Mouse (Mus musculus) stomach, embryonic 14.5 days (tissue): ENCODE results near the gene 1600012H06Rik. TPM values are rescaled to one million over a fixed set of nuclear protein-coding genes. Genes with fewer than 3 reads are reported as not detected.
"Not testable (repeated sequence)": the region's sequence is repeated elsewhere in the genome, so short reads cannot be mapped to it uniquely, and the experiment has no call there.

Experiments used
- ATAC-seq: fragments of 200-750 bp; cut with Nextera tagmentation; 2 replicates; pipeline ENCODE4 v1.8.0; 2017; ENCODE audit warnings: low read depth, moderate TSS enrichment; ENCODE audit not compliant: insufficient number of reproducible peaks, insufficient read depth, low FRiP score
- H3K27ac ChIP-seq: fragments of 300-500 bp; sonication (generic); 2 replicates; pipeline ENCODE4 v1.5.1; 2014; ENCODE audit warnings: mild to moderate bottlenecking, low read length, moderate library complexity, mixed read lengths
- H3K27me3 ChIP-seq: fragments of 300-500 bp; sonication (generic); 2 replicates; pipeline ENCODE4 v1.6.1; 2014; ENCODE audit warnings: low read length, control low read depth, mixed read lengths; ENCODE audit not compliant: control insufficient read depth, insufficient read depth
- H3K36me3 ChIP-seq: fragments of 300-500 bp; sonication (generic); 2 replicates; pipeline ENCODE4 v1.6.1; 2014; ENCODE audit warnings: mild to moderate bottlenecking, control low read depth, low read length, moderate library complexity, mixed read lengths; ENCODE audit not compliant: control insufficient read depth, insufficient read depth
- H3K4me1 ChIP-seq: fragments of 300-500 bp; sonication (generic); 2 replicates; pipeline ENCODE4 v1.6.1; 2014; ENCODE audit warnings: low read length, control low read depth, mixed read lengths; ENCODE audit not compliant: control insufficient read depth, insufficient read depth
- H3K4me2 ChIP-seq: fragments of 300-500 bp; sonication (generic); replicated peaks from 2 replicates; pipeline ENCODE4 v1.6.1; 2014; ENCODE audit warnings: low read depth, low read length, control low read depth
- H3K4me3 ChIP-seq: fragments of 300-500 bp; sonication (generic); 2 replicates; pipeline ENCODE4 v1.5.1; 2014; ENCODE audit warnings: low read depth, low read length, control low read depth
- H3K9ac ChIP-seq: fragments of 300-500 bp; sonication (generic); replicated peaks from 2 replicates; pipeline ENCODE4 v1.6.1; 2014; ENCODE audit warnings: low read depth, mild to moderate bottlenecking, control low read depth, low read length, moderate library complexity, mixed read lengths
- H3K9me3 ChIP-seq: fragments of 300-500 bp; sonication (generic); 2 replicates; pipeline ENCODE4 v1.6.1; 2016; ENCODE audit warnings: low read depth, low read length, control low read depth; ENCODE audit not compliant: control insufficient read depth
- WGBS: fragments of 180-500 bp; shearing (Covaris S2); extraction: QIAGEN DNeasy Blood & Tissue Kit; methylation state at CpG from one replicate; pipeline ENCODE4 v1.1.7; 2014; 5-methylcytosine and 5-hydroxymethylcytosine counted together
- polyA plus RNA-seq: library from polyadenylated mRNA; unstranded; fragments of >200 nt; fragmentation: Nextera tagmentation; extraction: Ambion mirVana; gene quantifications from 2 replicates; pipeline ENCODE4 v1.2.1, GENCODE M21; 2014

The 1600012H06Rik gene
- polyA plus RNA-seq, 1 experiment from 2014 or later, result 35.5 TPM

DNA sequence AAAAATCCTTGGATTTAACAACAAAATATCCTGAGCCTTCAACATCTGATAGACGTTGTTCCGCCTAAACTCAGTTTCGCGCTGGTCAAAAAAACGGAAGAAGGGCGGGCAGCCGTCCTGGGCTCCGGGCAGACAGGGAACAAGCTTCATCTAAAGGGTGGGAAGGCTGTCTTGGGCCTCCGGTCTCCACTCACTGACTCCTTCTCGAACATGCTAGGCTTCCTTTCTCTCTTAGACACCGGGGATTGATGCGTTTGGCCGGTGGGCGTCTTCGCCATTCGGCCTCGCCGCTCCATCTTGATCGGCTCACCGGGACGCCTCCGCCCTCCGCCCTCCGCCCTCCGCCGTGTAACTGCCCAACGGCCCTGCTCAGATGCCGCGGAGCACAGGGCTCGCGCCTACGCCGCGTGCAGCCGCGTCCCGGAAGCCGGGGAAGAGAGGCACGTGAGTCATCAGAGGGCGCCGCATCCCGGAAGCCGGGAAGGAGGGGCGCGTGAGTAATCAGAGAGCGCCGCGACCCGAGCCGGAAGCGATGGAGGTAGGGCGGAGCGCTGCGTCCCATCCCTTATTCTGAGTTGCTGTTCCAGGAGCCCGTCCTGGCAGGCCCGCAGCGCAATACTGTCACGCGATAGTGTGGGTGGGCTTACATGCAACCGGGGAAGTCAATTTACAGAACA, 35.5 kb downstream of the 1600012H06Rik start, which contains the start of the genes 9030025P20Rik and Gm3417:
9030025P20Rik (plus strand) TSS at position 107 of the 677 bp plus-strand sequence.
Gm3417 (minus strand) TSS at position 429 of the 677 bp plus-strand sequence.
- not testable (repeated sequence) for H3K4me2 ChIP-seq

GRCm38 (mm10) chr17:14990116-14990702, 47.2 kb downstream of the 1600012H06Rik start:
- not testable (repeated sequence) for H3K4me3 ChIP-seq, H3K4me1 ChIP-seq, H3K27me3 ChIP-seq, H3K9me3 ChIP-seq, ATAC-seq, H3K27ac ChIP-seq, H3K4me2 ChIP-seq, H3K9ac ChIP-seq, H3K36me3 ChIP-seq
- 56% methylated on average over 4 of the region's 5 CpGs for WGBS

More for the DNA sequence above, 35.5 kb downstream of the 1600012H06Rik start, which contains the start of the genes 9030025P20Rik and Gm3417:
- not testable (repeated sequence) for H3K9ac ChIP-seq, H3K36me3 ChIP-seq, H3K4me1 ChIP-seq, H3K4me3 ChIP-seq, H3K27ac ChIP-seq, H3K9me3 ChIP-seq, H3K27me3 ChIP-seq
- WGBS, result no CpG with 5 or more reads among the region's 60 CpGs
- ATAC-seq, result peak; percentile 98

DNA sequence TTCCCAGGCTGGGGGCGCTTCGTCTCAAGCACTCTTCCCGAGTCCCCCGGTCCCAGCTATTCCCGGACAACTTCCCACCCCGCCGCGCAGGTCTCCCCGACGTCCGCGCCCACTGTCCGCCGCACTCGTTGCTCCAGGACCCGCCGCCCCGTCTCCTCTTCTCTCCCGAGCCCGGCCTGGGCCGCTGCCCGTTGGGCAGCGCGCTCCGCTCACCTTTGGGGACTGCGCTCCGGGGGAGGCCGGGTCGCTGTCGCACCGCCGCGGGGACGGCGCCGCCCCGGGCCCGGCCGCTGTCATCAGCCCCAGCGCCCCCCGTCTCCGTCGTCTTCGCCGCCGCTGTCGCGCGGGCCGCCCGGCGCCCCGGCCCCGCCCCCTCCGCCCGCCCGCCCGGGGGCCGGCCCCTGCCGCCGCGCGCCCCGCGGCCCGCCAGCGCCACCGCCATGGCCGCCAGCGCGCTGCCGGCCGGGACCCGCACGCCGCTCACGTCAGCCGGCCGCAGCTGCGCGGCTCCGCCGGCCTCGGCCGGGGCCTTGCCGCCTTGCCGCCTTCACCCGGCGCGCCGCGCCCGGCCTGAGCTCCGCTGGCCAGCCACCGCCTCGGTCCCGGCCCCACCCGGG, 49.6 kb downstream of the 1600012H06Rik start:
- WGBS, result no CpG with 5 or more reads among the region's 98 CpGs
- peak; percentile 74 for ATAC-seq
- H3K4me1 ChIP-seq, result not testable (repeated sequence)

DNA sequence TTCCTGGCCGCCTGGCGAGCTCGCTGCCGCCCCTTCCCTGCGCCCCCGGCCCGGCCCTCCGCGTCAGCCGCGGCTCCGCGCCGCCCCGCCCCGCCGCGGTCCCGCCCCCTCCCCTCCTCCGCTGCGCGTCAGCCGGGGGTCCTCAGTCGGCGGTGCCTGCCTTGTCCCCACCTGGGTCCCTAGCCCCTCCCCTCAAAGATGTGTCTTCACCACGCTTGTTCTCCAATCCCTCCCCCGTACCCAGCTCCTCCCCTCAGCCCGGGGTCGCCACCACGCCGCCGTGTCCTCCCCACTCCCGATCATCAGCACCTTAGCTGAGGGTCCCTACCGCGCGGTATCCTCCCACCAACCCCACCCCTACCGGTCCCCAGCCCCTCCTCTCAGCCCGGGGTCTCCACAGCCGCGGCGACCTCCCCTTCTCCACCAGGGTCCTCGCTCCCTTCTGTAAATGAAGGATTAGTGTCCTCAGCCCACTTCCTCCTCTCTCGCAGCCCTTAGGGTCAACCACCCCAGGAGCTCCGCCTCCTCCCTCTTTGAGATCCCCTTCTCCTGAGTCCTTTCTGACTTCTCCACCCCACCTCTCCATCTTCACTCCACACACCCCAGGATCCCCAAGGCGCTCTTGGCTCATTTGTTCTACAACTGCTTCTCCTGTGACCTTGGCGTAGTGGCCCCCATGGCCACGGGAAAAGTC, 50.3 kb downstream of the 1600012H06Rik start:
- WGBS, result no CpG with 5 or more reads among the region's 47 CpGs
- H3K4me2 ChIP-seq, H3K4me3 ChIP-seq, H3K27me3 ChIP-seq, H3K9me3 ChIP-seq, H3K9ac ChIP-seq, H3K27ac ChIP-seq, H3K4me1 ChIP-seq, H3K36me3 ChIP-seq: not testable (repeated sequence)
- ATAC-seq, result peak; percentile 86

More for the DNA sequence above, 49.6 kb downstream of the 1600012H06Rik start:
- H3K4me3 ChIP-seq, H3K36me3 ChIP-seq, H3K27me3 ChIP-seq, H3K4me2 ChIP-seq, H3K9ac ChIP-seq, H3K27ac ChIP-seq, H3K9me3 ChIP-seq: not testable (repeated sequence)

DNA sequence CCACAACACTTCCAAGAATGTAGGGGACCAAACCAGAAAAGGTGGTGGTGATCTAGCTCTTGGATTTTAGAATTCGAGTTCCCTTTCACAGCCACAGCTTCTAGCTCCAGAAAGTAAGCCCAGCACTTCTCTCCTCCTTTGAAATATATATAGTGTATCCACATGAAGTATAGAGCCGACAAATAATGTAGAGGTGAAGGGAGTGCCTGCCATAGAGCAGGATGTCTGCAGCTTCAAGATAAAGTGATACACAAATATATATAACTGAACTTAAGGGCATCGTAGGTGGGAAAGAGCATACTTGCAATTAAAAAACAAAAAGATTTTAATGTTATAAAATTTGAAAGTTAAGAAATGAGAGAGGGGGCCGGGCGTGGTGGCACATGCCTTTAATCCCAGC, 51.2 kb downstream of the 1600012H06Rik start:
- H3K4me3 ChIP-seq, ATAC-seq, H3K27ac ChIP-seq, H3K9me3 ChIP-seq, H3K4me2 ChIP-seq, H3K9ac ChIP-seq, H3K27me3 ChIP-seq, H3K4me1 ChIP-seq, H3K36me3 ChIP-seq: not testable (repeated sequence)
- no CpG with 5 or more reads among the region's 5 CpGs for WGBS

DNA sequence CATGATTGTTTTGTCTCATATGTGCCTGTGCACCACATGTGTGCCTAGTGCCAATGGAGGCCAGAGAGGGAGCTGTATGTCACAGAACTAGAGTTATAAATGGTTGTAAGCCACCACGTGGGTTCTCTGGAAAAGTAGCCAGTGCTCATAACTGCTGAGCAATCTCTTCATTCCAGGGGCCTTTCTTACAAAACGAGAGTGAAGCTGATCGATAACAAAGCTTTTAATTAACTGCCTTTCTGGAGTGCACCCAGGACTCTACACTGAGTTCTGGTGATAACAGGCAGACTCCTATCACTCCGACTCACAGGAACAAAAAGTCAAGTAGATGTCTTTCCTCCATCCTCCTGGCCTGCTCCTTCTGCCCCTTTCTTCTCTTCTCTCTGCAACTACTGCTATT, 57.1 kb downstream of the 1600012H06Rik start:
- H3K9ac ChIP-seq, H3K4me2 ChIP-seq, H3K36me3 ChIP-seq, ATAC-seq, H3K27ac ChIP-seq, H3K4me1 ChIP-seq, H3K9me3 ChIP-seq, H3K27me3 ChIP-seq, H3K4me3 ChIP-seq: not testable (repeated sequence)
- no CpG with 5 or more reads among the region's 4 CpGs for WGBS

GRCm38 (mm10) chr17:15009088-15009487, 66.1 kb downstream of the 1600012H06Rik start:
- H3K9me3 ChIP-seq, H3K36me3 ChIP-seq, H3K4me3 ChIP-seq, H3K27me3 ChIP-seq, H3K9ac ChIP-seq, ATAC-seq, H3K4me1 ChIP-seq, H3K27ac ChIP-seq, H3K4me2 ChIP-seq: not testable (repeated sequence)
- no CpG with 5 or more reads among the region's 3 CpGs for WGBS
